Mouse (Mus musculus) E14TG2a.4 (cell line): ENCODE measurements around the gene Clic5.

Experiments used
- CTCF ChIP-seq: conservative IDR thresholded peaks from 2 replicates; pipeline ENCODE4 v1.5.1; 2014; ENCODE audit warnings: low read length
- POU5F1 ChIP-seq: IDR thresholded peaks from 2 replicates; pipeline ENCODE4 v1.6.1; 2014; ENCODE audit warnings: low read length, borderline replicate concordance

DNA sequence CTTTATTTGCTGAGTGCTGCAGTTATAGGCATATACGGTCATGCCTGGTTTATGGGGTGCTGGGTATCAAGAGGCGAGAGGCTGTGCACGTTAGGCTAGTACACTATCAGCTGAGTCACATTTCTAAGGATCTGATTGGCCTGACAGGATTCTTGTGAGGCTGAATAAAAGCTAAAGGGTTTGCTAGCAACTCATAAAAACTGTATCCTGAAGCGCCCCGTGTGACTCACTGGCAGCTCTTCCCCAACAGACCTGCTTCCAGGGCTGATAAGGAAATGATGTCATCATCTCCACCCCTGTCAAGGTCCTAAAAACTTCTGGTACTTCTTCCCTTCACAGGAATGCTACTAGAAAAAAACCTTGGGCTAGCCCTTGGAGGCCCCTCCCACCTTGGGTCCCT lies 14.6 kb downstream of the Clic5 start:
- TF ChIP-seq CTCF (no peak), POU5F1 (no peak)
